Mouse (Mus musculus): ENCODE results near the gene Ppp2r3d. TPM values are rescaled to one million over a fixed set of nuclear protein-coding genes. Genes with fewer than 3 reads are reported as not detected.

Gene Ppp2r3d
- polyA plus RNA-seq, 2 experiments = 119 to 301 TPM

GRCm38 (mm10) chr9:124456572-124456971 lies 20.1 kb downstream of the Ppp2r3d start:
- ATAC-seq (ENCODE audit: low FRiP score, low read depth) (no peak), DNase-seq (ENCODE audit: low spot score) (no peak)
- H3K27ac ChIP-seq (replicated peaks; ENCODE audit: low read depth, low read length) = no peak overlapping the region
- H3K27me3 ChIP-seq (ENCODE audit: control insufficient read depth, insufficient read depth, low read length) = no peaks in the 10 kb centered on the region
- TF ChIP-seq POLR2A (IDR thresholded peaks at IDR 0.05; ENCODE audit: borderline replicate concordance, extremely low read depth, insufficient read depth, insufficient read length) = no peak
- no peaks in the 10 kb centered on the region for H3K9me3 ChIP-seq (ENCODE audit: control insufficient read depth, low read length)
- no peaks in the 10 kb centered on the region for H3K36me3 ChIP-seq (ENCODE audit: control insufficient read depth, insufficient read depth, low read length)
- no peak overlapping the region for H3K4me2 ChIP-seq (replicated peaks; ENCODE audit: low read depth, low read length, severe bottlenecking)
- H3K4me3 ChIP-seq (replicated peaks; ENCODE audit: low read length) = no peak overlapping the region
- WGBS = 3% methylated on average over 1 of the region's 1 CpGs
- H3K9ac ChIP-seq (ENCODE audit: low read depth, low read length, severe bottlenecking) = no peak overlapping the region
- H3K4me1 ChIP-seq (ENCODE audit: control insufficient read depth, insufficient read depth, low read length) = no peaks in the 10 kb centered on the region

DNA sequence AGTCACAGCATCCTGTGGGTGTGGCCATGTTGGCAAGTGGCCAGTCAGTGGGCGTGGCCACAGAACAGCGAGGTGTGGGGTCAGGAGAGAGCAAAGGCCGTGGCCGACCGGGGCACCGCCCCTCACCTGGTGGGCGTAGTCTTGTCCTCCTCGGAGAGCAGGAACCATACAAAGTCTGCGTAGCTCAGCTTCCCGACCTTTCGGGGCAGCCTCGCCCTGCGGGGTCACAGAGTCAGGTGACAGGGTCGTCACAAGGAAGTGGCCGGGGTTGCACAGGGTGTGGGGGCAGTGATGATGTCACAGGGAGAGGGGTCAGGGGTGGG lies 34.2 kb downstream of the Ppp2r3d start:
- Histone ChIP-seq H3K4me3 (replicated peaks; ENCODE audit: low read length) (no peak overlapping the region), H3K36me3 (ENCODE audit: control insufficient read depth, insufficient read depth, low read length) (peaks cover 37% of the 10 kb centered on the region), H3K9ac (ENCODE audit: low read depth, low read length, severe bottlenecking) (no peak overlapping the region), H3K27me3 (ENCODE audit: control insufficient read depth, insufficient read depth, low read length) (no peaks in the 10 kb centered on the region), H3K27ac (replicated peaks; ENCODE audit: low read depth, low read length) (no peak overlapping the region), H3K4me2 (replicated peaks; ENCODE audit: low read depth, low read length, severe bottlenecking) (no peak overlapping the region), H3K9me3 (ENCODE audit: control insufficient read depth, low read length) (peaks cover 36% of the 10 kb centered on the region), H3K4me1 (ENCODE audit: control insufficient read depth, insufficient read depth, low read length) (no peaks in the 10 kb centered on the region)
- no peak for ATAC-seq (ENCODE audit: low FRiP score, low read depth)
- TF ChIP-seq POLR2A (IDR thresholded peaks at IDR 0.05; ENCODE audit: borderline replicate concordance, extremely low read depth, insufficient read depth, insufficient read length) = no peak
- 98% methylated on average over 15 of the region's 15 CpGs for WGBS
- DNase-seq (ENCODE audit: low spot score) = peak; percentile 43

DNA sequence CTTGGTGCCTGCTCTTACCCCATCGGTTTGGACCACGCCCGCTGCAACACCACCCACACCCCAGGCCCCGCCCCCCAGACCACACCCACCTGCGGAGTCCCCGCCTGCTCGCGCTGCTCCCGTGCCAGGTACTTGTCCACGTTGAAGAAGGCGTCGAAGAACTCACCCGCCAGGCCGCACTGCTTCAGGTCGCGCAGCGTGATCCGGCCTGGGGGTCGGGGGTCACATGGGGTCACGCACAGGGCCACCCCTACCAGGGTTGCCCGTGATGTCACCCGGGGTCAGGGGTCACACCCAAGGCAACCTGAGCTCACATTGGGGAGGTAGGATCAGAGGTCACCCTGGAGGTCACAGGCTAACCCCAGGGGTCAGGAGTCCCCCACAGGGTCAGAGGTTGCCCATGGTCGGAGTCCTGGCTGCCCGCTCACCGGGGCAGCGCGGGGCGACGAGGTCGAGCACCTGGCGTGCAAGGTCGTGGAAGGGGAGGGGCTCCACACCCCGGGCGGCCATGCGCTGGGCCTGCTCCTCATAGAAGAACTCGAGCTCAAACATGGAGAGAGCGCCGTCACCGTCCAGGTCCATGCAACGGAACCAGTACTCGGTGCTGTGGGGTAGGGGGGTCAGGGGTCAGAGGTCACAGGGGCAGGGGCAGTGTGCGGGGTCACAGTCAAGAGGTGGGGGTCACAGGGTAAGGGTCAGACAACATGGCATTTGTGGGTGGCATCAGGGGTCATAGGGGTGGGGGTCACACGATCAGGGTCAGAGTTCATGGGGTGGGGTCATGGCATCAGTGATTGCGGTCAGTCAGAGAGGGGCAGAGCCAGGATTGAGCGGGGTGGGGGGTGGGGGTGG lies 34.8 kb downstream of the Ppp2r3d start:
- H3K27ac ChIP-seq (replicated peaks; ENCODE audit: low read depth, low read length) = no peak overlapping the region
- TF ChIP-seq POLR2A (IDR thresholded peaks at IDR 0.05; ENCODE audit: borderline replicate concordance, extremely low read depth, insufficient read depth, insufficient read length) = no peak
- DNase-seq (ENCODE audit: low spot score) (no peak), ATAC-seq (ENCODE audit: low FRiP score, low read depth) (peak; percentile 35; the same call in 1 of the 2 replicates)
- H3K27me3 ChIP-seq (ENCODE audit: control insufficient read depth, insufficient read depth, low read length) = no peaks in the 10 kb centered on the region
- H3K4me1 ChIP-seq (ENCODE audit: control insufficient read depth, insufficient read depth, low read length) = no peaks in the 10 kb centered on the region
- H3K9me3 ChIP-seq (ENCODE audit: control insufficient read depth, low read length) = peaks cover 36% of the 10 kb centered on the region
- WGBS = 98% methylated on average over 45 of the region's 45 CpGs
- no peak overlapping the region for H3K9ac ChIP-seq (ENCODE audit: low read depth, low read length, severe bottlenecking)
- H3K4me2 ChIP-seq (replicated peaks; ENCODE audit: low read depth, low read length, severe bottlenecking) = no peak overlapping the region
- H3K36me3 ChIP-seq (ENCODE audit: control insufficient read depth, insufficient read depth, low read length) = peaks cover 37% of the 10 kb centered on the region
- H3K4me3 ChIP-seq (replicated peaks; ENCODE audit: low read length) = no peak overlapping the region

DNA sequence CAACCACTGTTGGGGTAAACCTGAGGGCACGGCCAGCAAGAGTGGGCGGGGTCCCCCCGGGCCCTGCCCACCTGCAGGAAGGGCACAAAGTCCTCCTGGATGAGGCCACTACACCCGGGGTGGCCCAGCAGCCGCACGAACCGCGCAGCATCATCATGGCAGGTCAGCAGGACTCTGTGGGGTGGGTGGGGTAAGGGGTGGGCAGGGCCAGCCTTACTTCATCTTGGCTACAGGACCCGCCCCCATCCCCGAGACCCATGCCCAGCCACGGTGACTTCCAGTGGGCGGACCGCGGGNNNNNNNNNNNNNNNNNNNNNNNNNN lies 36.0 kb downstream of the Ppp2r3d start:
- H3K36me3 ChIP-seq (ENCODE audit: control insufficient read depth, insufficient read depth, low read length) = peaks cover 37% of the 10 kb centered on the region
- peaks cover 36% of the 10 kb centered on the region for H3K9me3 ChIP-seq (ENCODE audit: control insufficient read depth, low read length)
- H3K27me3 ChIP-seq (ENCODE audit: control insufficient read depth, insufficient read depth, low read length) = no peaks in the 10 kb centered on the region
- H3K27ac ChIP-seq (replicated peaks; ENCODE audit: low read depth, low read length) = no peak overlapping the region
- WGBS = 91% methylated on average over 7 of the region's 14 CpGs
- no peak overlapping the region for H3K9ac ChIP-seq (ENCODE audit: low read depth, low read length, severe bottlenecking)
- no peaks in the 10 kb centered on the region for H3K4me1 ChIP-seq (ENCODE audit: control insufficient read depth, insufficient read depth, low read length)
- DNase-seq (ENCODE audit: low spot score) = no peak
- TF ChIP-seq POLR2A (IDR thresholded peaks at IDR 0.05; ENCODE audit: borderline replicate concordance, extremely low read depth, insufficient read depth, insufficient read length) = no peak
- no peak overlapping the region for H3K4me3 ChIP-seq (replicated peaks; ENCODE audit: low read length)
- ATAC-seq (ENCODE audit: low FRiP score, low read depth) = peak; percentile 24; the same call in 1 of the 2 replicates
- H3K4me2 ChIP-seq (replicated peaks; ENCODE audit: low read depth, low read length, severe bottlenecking) = no peak overlapping the region

GRCm38 (mm10) chr9:124439848-124440723 lies 36.6 kb downstream of the Ppp2r3d start:
- WGBS = 93% methylated on average over 29 of the region's 29 CpGs
- DNase-seq (ENCODE audit: low spot score) (peak; percentile 25), ATAC-seq (ENCODE audit: low FRiP score, low read depth) (peak; percentile 54)
- Histone ChIP-seq H3K4me3 (replicated peaks; ENCODE audit: low read length) (no peak overlapping the region), H3K9ac (ENCODE audit: low read depth, low read length, severe bottlenecking) (no peak overlapping the region), H3K4me2 (replicated peaks; ENCODE audit: low read depth, low read length, severe bottlenecking) (no peak overlapping the region), H3K9me3 (ENCODE audit: control insufficient read depth, low read length) (peaks cover 36% of the 10 kb centered on the region), H3K36me3 (ENCODE audit: control insufficient read depth, insufficient read depth, low read length) (peaks cover 37% of the 10 kb centered on the region), H3K27me3 (ENCODE audit: control insufficient read depth, insufficient read depth, low read length) (no peaks in the 10 kb centered on the region), H3K27ac (replicated peaks; ENCODE audit: low read depth, low read length) (no peak overlapping the region), H3K4me1 (ENCODE audit: control insufficient read depth, insufficient read depth, low read length) (no peaks in the 10 kb centered on the region)
- TF ChIP-seq POLR2A (IDR thresholded peaks at IDR 0.05; ENCODE audit: borderline replicate concordance, extremely low read depth, insufficient read depth, insufficient read length) = no peak
